Mouse (Mus musculus) frontal cortex, postnatal 25 days (tissue): ENCODE results near the gene Serpinf2.
"Not testable (repeated sequence)": the region's sequence is repeated elsewhere in the genome, so short reads cannot be mapped to it uniquely, and the experiment has no call there.

Experiments
- DNase-seq, 2 experiments: peaks; one replicate each; pipeline ENCODE4 v3.0.0; 2022; ENCODE audit warnings: low spot score in 2 of 2

Serpinf2 gene

DNA sequence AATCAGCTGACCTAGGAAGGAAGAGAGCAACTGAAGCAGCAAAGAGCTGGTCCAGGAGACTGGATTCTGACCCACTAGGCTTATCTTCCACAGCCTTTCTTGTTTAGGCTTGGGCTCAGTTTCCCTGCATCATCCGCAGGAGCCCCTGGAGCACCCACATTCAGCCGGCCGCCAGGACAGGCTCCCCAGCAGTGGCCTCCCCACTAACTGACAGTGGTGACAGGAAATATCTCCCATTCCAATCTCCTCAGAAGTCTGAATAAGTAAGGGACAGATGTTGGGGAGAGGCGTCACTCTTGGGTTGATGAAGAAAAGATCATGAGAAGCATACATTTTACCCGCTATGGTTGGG lies 20.3 kb upstream of the Serpinf2 start:
- DNase-seq, result no peak

DNA sequence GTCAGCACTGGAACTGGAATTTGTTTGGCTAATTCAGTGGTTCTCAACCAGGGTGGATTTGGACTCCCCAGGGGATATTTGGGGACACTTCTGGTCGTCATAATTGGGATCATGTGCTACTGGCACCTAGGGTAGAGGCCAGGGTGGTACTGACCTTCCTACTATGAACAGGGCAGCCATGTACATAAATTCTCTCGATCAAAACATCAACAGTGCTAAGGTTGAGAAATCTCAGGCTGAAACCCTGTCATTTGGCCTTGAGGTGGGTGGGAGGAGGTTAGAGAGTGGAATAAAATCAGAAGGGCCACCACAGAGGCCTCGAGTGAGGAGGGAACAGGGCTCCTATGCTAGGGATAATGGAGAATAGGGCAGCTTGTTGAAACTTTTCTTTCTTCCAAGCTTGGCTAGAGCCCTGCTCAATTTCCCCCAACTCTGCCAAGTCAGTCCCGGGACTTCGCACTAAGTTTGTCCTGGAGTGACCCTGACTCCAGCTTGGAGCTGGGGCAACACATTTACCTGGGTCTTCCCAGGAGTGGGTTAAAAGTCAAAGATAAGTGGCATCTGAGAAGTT lies 19.8 kb upstream of the Serpinf2 start:
- DNase-seq, result no peak

DNA sequence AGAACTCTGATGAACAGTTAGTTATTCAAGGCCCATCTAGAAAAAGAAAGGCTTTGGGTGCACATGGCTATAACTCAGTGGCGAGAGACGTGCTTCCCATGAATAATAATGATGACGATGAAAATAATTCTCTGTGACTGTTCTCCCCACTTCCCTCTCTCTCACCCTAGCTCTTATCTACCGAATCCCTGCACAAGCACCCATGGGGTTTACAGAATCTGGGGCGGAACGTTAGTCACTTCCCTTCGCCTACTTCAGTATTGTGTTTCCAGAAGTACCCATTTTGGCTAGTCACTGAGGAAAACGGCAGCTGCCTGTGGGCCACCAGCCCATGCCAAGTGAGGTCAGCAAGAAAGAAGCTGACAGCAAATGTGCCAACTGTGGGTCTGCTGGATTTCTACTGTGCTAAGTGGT lies 19.2 kb upstream of the Serpinf2 start:
- DNase-seq, result no peak

DNA sequence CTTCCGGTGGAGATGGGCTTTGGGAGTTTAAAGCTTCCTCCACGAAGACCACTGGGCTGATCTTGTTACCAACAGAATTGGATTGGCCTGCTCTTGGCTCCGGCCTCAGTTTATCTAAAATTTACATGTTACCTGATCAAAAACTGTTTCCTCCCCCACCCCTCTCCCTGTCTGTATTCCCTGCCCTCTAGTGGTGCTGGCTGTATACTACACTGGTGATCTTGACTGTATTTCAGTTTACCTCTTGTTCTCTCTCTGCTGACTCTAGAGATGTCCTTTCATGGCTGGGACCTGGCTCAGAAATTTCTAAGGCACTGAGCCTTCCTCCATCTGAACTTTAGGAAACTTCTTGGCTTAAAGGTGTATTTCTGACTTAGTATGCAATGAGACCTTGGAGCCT lies 18.8 kb upstream of the Serpinf2 start:
- DNase-seq, result no peak

DNA sequence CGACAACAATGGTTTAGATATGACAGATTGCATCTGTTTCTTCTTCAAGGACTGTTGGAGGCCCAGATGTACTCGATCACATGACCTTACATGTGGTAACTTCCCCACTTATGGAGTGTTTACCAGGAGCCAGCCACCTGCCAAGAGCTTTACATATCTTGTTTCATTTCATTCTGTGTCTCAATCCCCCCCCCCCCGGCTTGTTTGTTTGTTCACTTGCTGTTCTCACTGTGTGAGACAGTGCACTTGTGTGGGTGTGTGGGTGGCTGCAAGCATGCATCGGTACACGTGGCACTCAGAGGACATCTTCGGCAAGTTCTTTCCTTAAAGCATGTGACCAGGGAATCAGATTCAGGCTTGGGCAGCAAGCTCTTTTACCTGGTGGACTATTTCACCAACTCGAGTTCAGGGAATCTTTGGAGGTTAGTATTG lies 17.1 kb upstream of the Serpinf2 start:
- DNase-seq, result no peak

DNA sequence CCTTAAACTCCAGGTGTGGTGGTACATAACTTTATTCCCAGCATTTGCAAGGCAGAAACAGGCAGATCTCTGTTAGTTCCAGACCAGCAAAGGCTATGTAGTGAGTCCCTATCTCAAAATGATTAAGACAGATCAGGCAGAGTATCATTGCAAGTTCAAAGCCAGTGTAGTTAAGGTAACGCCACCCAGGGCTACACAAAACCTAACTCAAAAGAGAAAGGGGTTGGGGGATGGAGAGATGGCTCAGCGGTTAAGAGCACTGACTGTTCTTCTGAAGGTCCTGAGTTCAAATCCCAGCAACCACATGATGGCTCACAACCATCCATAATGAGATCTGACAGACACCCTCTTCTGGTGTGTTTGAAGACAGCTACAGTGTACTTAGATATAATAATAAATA lies 16.6 kb upstream of the Serpinf2 start:
- DNase-seq, result not testable (repeated sequence)

DNA sequence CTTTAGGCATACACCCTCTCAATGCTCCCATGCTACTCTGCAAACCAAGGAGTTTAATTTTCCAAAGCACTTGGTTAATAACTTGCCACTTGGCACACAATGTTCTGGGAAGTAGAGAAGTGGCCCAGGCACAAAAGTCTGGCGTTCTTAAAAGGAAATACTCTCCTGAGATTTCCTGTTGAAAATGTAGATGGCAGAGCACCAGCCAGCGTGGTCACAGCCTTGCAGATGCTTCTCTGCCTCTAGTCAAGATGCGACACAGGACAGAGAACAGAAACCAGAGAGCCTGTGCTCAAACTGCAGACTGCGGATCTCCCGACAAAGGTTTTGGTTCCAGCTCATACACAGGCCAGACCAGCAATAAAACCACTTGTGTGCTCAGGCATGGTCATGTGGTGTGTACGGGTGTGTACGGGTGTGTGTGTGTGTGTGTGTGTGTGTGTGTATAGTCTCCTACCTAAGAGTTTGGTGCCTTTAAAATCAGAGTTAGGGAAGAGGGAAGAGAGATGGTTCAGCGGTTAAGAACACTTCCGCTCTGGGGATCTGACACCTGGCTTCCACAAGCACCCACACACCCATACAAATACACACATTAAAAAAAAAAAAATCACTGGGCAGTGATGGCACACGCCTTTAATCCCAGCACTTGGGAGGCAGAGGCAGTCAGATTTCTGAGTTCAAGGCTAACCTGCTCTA lies 15.8 kb upstream of the Serpinf2 start:
- DNase-seq, result no peak

DNA sequence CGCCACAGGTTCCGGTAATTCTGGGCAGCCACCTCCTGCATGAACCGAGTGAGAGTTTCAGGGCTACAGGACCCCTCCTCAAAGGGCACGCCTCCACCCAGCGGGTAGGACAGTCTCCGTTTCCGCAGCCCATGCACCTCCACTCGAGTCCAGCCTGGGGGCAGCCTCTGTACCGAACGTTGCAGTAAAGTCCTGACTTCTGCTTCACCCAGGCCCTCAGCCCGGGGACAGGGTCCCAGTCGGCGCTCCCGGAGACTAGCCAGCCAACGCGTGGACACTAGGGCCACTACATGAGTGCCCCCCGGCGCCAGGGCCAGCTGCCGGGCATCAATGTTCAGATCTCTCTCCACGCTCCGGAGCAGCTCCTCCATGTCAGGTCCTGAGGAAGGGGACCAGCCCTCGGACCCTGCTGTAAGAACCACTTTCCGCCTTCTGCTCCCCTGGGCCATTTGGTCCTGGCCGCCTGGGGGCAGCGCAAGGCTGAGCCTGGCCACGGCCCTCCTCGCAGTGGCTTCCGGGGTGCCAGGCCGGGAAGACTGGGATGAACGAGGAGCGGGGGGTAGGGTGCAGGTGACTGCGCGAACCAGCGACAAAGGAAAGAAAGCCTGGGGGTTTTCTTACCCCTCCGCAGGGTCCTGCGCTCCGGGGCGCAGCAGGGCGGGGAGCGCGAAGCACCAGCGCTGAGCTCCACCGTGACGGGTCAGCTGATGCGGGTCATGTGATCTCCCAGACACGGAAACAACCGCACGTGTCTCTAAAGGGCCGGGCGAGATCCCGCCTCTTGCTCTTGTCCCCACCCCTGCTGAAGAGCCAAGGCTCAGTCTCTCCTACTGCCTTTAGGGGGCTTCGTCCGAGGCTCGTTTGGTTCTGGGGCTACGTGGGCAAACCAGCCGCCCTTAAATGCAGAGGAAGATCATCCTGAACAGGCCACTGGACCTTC lies 14.9 kb upstream of the Serpinf2 start, which contains the start of gene Wdr81:
Wdr81 (minus strand) TSS at position 727 of the 940 bp plus-strand sequence.
- peak; percentile 68 to 71 for DNase-seq

DNA sequence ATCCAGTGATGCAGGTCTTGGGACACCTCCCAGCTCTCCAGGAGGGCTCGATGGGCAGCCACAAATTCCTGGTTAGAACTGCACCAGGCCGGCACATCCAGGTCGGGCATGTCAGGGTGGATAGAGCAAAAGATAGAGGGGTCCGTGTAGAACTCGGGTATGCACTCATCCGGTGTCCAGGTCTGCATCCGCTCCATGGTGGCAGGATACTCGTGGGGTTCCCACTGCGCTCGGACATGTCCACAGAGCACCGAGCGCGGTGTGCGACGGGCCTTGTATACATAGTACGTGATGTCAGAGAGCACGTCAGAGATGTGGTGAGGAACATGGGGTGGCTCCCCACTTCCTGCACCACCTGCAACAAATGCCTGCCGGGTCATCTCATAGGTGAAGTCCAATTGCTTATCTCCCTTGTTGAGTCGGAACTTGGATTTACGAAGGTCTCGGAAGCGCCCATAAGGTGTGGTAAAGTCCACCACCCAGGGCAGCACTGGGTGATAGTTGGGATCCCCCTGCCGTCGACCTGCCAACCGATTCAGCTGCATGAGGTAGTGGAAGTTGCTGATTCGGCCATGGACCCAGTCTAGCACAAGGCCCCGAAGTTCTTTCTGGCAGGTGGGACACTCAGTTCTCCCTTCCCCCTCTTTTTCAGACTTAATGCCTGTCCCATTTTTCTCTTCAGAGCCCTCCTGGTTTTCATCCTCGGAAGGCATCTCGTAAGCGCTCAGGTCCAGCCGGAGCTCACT lies 13.6 kb upstream of the Serpinf2 start:
- DNase-seq, result no peak

DNA sequence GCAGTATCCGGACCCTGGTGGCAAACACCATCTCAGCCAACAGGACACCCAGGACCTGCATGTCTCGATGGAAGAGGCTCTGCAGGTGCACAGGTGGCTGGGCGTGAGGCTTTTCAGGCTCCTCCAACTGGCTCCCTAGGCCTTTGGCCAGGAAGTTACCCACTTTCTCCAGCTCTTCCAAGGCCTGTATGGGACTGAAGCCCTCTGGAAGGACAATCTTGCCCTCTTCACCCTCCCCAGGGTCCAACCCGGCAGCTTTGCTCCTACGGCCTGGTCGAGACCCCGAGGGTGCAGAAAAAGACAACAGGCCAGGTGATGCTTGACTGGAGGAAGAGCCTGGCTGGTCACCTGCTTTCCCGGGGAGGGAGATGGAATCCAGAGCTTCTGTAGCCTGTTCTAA lies 12.7 kb upstream of the Serpinf2 start:
- no peak for DNase-seq

DNA sequence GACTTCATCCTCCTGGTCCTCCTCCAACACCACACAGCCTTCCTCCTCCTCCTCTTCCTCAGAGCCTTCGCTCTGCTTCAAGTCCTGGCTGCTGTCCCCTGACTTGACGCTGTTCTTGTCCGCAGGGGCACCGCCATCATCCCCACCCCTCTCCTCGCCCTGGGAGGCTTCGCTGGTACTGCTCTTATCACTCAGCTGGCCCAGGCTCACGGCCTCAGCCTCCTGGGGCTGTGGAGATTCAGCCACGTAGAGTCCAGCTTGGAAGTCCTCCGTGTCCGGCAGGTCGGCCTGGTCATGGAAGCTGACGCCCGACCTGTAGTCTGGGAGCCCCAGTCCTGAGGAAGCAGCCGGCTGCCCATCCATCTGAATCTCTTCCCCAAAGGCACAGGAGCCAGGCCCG lies 11.5 kb upstream of the Serpinf2 start:
- DNase-seq, result no peak

DNA sequence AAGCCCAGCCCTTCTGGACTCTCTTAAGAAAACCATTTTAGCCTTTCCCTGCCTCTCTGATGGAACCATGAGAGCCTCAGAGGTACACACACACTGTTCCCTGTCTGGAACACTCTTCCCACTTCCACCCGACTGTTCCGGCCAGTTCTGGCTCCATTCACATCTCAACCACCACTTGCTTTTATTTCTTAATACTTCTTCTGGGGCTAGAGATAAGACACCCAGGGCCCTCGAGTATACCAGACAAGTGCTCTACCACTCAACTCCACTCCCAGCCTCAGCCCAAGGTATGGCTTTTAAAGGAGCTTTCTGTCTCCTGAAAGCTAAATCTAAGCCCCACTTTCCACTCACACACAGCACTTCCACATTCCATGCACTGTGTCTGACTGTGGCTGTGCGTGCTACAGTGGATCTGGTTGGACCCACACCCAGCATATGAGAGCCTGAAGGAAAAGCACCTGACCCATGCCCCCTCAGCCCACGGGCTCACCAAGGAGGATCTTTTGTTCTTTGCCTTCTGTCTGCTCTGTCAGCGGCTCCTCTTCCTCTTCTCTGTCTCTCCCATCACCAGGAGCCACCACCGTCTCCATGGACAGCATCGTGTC lies 11.0 kb upstream of the Serpinf2 start:
- no peak for DNase-seq

DNA sequence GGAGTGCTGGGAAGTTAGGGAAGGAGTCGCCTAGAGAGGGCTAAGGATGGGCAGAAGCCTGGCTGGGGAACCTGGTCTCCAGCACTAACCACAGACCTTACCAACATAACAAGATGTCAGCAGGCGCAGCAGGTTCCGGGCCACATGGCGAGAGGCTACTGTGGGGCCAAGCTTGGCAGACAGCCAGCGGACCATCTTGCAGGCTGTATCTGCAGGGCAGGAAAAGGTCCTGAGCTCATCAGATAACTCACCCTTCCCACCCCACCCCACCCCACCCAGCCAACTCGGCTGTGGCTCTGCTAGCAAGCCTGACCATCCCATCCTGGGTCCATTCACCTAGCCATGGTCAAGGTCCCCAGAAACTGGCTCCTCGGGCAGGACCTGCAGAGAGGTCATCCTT lies 10.3 kb upstream of the Serpinf2 start:
- no peak for DNase-seq

DNA sequence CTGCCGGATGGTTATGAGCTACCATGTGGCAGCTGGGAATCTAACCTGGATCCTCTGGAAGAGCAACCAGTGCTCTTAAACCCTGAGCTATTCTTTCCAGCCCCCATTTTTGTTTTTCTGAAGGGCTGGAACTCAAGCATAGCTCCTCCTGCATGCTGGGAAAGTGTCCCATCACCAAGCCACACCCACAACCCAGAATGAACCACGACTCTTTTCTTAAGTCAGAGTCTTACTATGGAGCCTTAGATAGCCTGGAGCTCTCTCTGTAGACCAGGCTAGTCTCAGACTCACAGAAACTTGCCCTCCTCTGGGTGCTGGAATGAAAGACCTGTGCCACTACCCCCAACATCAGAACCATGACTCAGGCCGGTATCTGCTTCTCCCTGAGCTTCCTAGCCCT lies 9.2 kb upstream of the Serpinf2 start:
- no peak for DNase-seq

DNA sequence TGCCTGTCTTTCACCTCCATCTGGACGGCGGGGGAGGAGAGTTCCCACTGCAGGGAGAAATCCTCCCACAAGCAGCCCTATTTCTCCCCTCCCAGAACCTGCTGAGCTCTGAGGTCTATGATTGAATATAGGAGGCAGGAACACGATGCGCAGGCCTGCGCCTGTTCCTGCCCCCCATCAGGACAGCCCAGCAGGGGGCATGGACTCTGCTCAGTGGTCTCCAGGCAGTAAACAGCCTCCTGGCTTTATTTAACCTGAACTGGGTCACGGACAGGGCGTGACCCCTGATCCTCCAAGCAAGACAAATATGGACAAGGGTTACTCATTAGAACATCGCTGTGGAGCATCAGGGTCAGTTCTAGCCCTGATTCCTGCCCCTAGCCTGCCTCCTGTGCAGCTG lies 4.3 kb upstream of the Serpinf2 start:
- no peak for DNase-seq

DNA sequence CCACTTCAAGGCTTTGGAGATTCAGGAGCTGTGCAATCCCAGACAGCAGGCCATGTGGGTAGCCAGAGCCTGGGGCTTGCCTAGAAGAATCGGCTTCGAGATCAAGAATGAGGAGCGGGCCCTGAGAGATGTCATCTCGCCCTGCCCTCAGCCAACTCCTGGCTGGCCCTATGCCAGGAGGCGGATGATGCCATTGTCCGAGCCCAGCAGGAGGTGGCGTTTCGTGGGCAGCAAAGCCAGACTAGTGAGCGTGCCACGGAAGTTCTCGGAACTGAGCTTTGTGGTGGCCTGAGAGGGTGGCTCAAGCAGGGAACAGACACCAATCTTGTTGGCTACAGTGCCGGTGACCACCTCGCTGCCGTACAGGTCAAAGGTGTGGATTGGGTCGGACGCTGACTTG lies 2.2 kb upstream of the Serpinf2 start:
- no peak for DNase-seq

DNA sequence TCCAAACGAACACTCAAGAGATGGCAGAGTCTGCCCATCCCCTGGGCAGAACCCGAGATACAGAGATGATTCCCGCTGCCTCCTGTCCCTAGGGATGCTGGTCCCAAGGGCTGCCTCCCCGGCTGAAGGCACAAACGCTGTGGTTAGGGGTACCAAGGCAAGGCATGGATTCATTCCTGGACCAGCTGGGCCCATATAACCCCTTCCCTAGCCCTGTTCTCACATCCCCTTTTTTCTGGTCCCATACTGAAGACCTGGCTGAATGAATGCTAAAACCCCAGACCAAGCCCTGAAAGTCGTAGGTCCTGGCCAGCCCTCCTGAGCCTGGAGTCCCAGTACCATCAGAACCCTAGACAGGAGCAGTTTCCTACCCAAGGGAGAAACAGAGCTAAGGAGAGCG lies 1.6 kb upstream of the Serpinf2 start:
- DNase-seq, result no peak

DNA sequence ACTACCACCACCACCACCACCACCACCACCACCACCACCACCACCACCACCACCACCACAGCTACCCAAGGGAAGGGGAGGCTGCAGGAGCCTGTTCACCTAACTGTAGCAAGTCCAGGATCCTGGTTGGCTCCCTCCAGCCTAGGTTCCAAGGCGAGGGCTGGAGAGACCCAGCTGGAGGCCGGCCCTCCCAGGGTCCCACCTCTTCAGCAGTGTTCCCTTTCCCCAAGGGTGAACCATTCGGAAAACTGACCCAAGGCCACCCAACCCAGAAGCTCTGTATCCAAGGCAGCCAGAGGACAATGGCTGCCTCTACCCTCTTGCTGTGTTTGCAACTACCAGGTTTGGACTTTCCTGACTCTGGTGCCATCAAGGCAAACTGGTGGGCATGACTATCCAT lies 560 bp upstream of the Serpinf2 start:
- no peak for DNase-seq

DNA sequence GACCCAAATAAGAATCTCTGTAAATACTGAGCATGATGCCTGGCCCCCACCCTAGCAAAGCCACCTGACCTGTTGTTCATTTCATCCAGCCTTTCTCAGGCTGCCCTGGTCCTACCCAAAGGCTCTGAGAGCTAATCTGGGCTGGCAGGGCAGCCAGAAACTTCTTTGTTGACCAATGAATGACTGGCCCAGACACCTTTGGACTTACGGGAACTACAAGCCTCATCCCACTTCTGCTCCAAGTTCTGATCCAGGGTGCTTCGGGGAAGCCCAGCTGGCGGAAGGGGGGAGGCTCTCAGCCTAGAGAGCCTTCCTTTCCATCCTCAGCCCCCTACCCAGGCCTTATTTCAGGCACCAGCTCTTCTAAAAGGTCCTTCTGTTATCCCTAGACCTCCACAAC lies 587 bp downstream of the Serpinf2 start:
- no peak for DNase-seq

DNA sequence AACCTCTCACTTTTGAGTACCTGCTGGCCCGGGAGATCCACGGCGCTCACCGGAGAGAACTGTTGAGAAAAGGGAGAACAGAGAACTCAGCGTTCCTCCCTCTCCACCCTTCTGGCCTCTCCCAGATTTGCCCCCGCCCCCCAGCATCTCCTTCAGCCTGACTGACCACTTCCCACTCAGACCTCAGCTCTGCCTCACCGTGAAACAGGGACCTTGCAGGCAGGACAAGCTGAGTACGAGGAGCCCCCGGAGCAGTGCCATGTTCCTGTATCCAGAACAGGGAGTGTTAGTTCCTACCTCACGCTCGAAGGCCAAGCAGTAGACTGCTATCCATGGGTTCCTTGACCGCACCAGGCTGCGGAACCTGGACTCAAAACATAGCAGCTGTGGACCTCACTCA lies 1.2 kb downstream of the Serpinf2 start:
- DNase-seq, result no peak

DNA sequence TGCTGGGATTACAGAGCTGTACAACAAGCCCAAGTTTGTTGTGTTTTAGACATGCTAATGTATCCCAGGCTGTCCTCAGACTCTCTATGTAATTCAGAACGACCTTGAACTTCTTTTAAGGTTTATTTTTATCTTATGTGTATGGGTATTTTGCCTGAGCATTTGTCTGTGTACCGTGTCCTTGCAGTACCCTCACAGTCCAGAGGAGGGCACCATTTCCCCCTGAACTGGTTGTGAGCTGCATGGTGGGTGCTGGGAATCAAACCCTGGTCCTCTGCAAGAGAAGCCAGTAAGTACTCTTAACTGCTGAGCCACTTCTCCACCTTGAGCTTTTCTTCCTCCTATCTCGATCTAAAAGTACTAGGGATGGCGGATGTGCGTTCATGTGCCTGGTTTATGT lies 5.3 kb downstream of the Serpinf2 start:
- DNase-seq, result no peak

DNA sequence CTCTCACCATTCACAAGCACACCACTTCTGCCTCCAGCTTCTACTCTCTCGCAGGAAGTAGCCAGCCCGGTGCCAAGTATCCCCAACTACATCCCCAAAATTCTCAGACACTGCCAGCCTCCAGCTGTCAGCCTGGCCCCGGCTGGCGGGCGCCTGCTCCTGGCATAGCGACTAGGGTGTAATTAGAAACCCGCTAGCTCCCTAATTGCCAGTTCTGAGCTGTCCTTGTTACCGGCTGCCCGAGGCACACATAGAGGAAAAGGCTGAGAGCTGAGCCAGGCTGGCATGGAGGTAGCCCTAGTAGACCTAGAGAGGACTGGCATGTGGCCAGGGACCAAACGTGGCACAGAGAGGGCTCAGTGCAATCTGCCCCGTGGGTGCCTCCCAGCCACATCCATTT lies 8.1 kb downstream of the Serpinf2 start:
- DNase-seq, result peak; percentile 46 to 63
